Mouse (Mus musculus) hindbrain, embryonic 10.5 days (tissue): ENCODE results near the gene Ctdsp2. TPM values are rescaled to one million over a fixed set of nuclear protein-coding genes. Genes with fewer than 3 reads are reported as not detected.

Source experiments
- DNase-seq: peaks from one replicate; pipeline ENCODE4 v3.0.0-alpha.2; 2017; ENCODE audit warnings: low spot score
- H3K27ac ChIP-seq: fragments of 300-500 bp; sonication (generic); 2 replicates; pipeline ENCODE4 v1.5.1; 2016; ENCODE audit warnings: mild to moderate bottlenecking, moderate library complexity
- H3K27me3 ChIP-seq: fragments of 300-500 bp; sonication (generic); 2 replicates; pipeline ENCODE4 v1.6.1; 2016; ENCODE audit warnings: mild to moderate bottlenecking; ENCODE audit not compliant: poor library complexity, insufficient read depth, severe bottlenecking
- H3K36me3 ChIP-seq: fragments of 300-500 bp; sonication (generic); 2 replicates; pipeline ENCODE4 v1.6.1; 2016; ENCODE audit warnings: mild to moderate bottlenecking, moderate library complexity
- H3K4me1 ChIP-seq: fragments of 300-500 bp; sonication (generic); replicated peaks from 2 replicates; pipeline ENCODE4 v1.6.1; 2016; ENCODE audit warnings: mild to moderate bottlenecking
- H3K4me3 ChIP-seq: fragments of 300-500 bp; sonication (generic); 2 replicates; pipeline ENCODE4 v1.5.1; 2016; ENCODE audit warnings: mild to moderate bottlenecking, moderate library complexity
- H3K9me3 ChIP-seq: fragments of 300-500 bp; sonication (generic); 2 replicates; pipeline ENCODE4 v1.6.1; 2016; ENCODE audit warnings: mild to moderate bottlenecking, moderate library complexity
- WGBS: fragments of 180-500 bp; shearing (Covaris S2); methylation state at CpG from one replicate; pipeline ENCODE4 v1.1.7; 2016; 5-methylcytosine and 5-hydroxymethylcytosine counted together
- polyA plus RNA-seq: library from polyadenylated mRNA; unstranded; fragments of >200 nt; fragmentation: Nextera tagmentation; extraction: Ambion mirVana; gene quantifications from 2 replicates; pipeline ENCODE4 v1.2.1, GENCODE M21; 2016

Gene Ctdsp2
- polyA plus RNA-seq, 1 experiment from 2014 or later = 33.5 TPM

- peak; percentile 87 for DNase-seq
- Histone ChIP-seq H3K9me3 (no peaks in the 10 kb centered on the region), H3K27me3 (peaks cover 37% of the 10 kb centered on the region), H3K27ac (peak overlapping the region; percentile 81), H3K4me1 (peaks cover 41% of the 10 kb centered on the region), H3K36me3 (no peaks in the 10 kb centered on the region), H3K4me3 (peak overlapping the region; percentile 40)
- 10% methylated on average over 13 of the region's 13 CpGs for WGBS
Measured at GRCm38 (mm10) chr10:126972051-126972725, 6.3 kb upstream of the Ctdsp2 start.

- 0 out of 2 replicates have a peak overlapping the region, but pooled peaks have one; percentile 40 for H3K4me3 ChIP-seq
- peak overlapping the region; percentile 81 for H3K27ac ChIP-seq
- DNase-seq = no peak
- no peaks in the 10 kb centered on the region for H3K36me3 ChIP-seq
- peaks cover 37% of the 10 kb centered on the region for H3K27me3 ChIP-seq
- WGBS = 22% methylated on average over 7 of the region's 7 CpGs
- peaks cover 48% of the 10 kb centered on the region for H3K4me1 ChIP-seq
- H3K9me3 ChIP-seq = no peaks in the 10 kb centered on the region
Measured at GRCm38 (mm10) chr10:126972988-126973387, 5.5 kb upstream of the Ctdsp2 start.

- Histone ChIP-seq H3K36me3 (no peaks in the 10 kb centered on the region), H3K9me3 (no peaks in the 10 kb centered on the region), H3K4me3 (no peak overlapping the region), H3K27me3 (peaks cover 37% of the 10 kb centered on the region), H3K4me1 (peaks cover 62% of the 10 kb centered on the region), H3K27ac (0 out of 2 replicates have a peak overlapping the region, but pooled peaks have one; percentile 18)
- 80% methylated on average over 6 of the region's 6 CpGs for WGBS
- no peak for DNase-seq
Measured at GRCm38 (mm10) chr10:126975706-126976105, 2.8 kb upstream of the Ctdsp2 start.

GRCm38 (mm10) chr10:126977076-126977475 lies 1.4 kb upstream of the Ctdsp2 start:
- Histone ChIP-seq H3K9me3 (no peaks in the 10 kb centered on the region), H3K27me3 (peaks cover 32% of the 10 kb centered on the region), H3K4me3 (no peak overlapping the region), H3K36me3 (no peaks in the 10 kb centered on the region), H3K27ac (no peak overlapping the region), H3K4me1 (peaks cover 62% of the 10 kb centered on the region)
- no peak for DNase-seq
- WGBS = 17% methylated on average over 4 of the region's 4 CpGs

- no peaks in the 10 kb centered on the region for H3K36me3 ChIP-seq
- DNase-seq = peak; percentile 52
- peaks cover 13% of the 10 kb centered on the region for H3K27me3 ChIP-seq
- peak overlapping the region; percentile 99 for H3K4me3 ChIP-seq
- H3K27ac ChIP-seq = peak overlapping the region; percentile 99
- peaks cover 69% of the 10 kb centered on the region for H3K4me1 ChIP-seq
- WGBS = under 1% methylated on average over 62 of the region's 62 CpGs
- no peaks in the 10 kb centered on the region for H3K9me3 ChIP-seq
Measured at GRCm38 (mm10) chr10:126979121-126979635, 661 bp downstream of the Ctdsp2 start.

GRCm38 (mm10) chr10:126979636-126980151 lies 1.2 kb downstream of the Ctdsp2 start:
- H3K4me1 ChIP-seq = peaks cover 75% of the 10 kb centered on the region
- peak; percentile 65 for DNase-seq

GRCm38 (mm10) chr10:126980221-126980932 lies 1.9 kb downstream of the Ctdsp2 start:
- peak overlapping the region; percentile 99 for H3K4me3 ChIP-seq
- H3K4me1 ChIP-seq = peaks cover 79% of the 10 kb centered on the region
- H3K9me3 ChIP-seq = no peaks in the 10 kb centered on the region
- DNase-seq = peak; percentile 61
- peaks cover 5% of the 10 kb centered on the region; the same call in 1 of the 2 replicates for H3K36me3 ChIP-seq
- peak overlapping the region; percentile 99 for H3K27ac ChIP-seq
- WGBS = 1% methylated on average over 16 of the region's 16 CpGs
- peaks cover 10% of the 10 kb centered on the region for H3K27me3 ChIP-seq

More at GRCm38 (mm10) chr10:126979636-126980151, 1.2 kb downstream of the Ctdsp2 start:
- WGBS = under 1% methylated on average over 55 of the region's 57 CpGs
- Histone ChIP-seq H3K27ac (peak overlapping the region; percentile 99), H3K9me3 (no peaks in the 10 kb centered on the region), H3K4me3 (peak overlapping the region; percentile 99), H3K36me3 (peaks cover under 1% of the 10 kb centered on the region; the same call in 1 of the 2 replicates), H3K27me3 (peaks cover 13% of the 10 kb centered on the region)

GRCm38 (mm10) chr10:126980933-126981530 lies 2.5 kb downstream of the Ctdsp2 start:
- Histone ChIP-seq H3K27me3 (peaks cover 4% of the 10 kb centered on the region; the same call in 1 of the 2 replicates), H3K36me3 (peaks cover 10% of the 10 kb centered on the region; the same call in 1 of the 2 replicates), H3K4me1 (peaks cover 84% of the 10 kb centered on the region), H3K4me3 (peak overlapping the region; percentile 99), H3K27ac (peak overlapping the region; percentile 99), H3K9me3 (no peaks in the 10 kb centered on the region)
- 7% methylated on average over 11 of the region's 11 CpGs for WGBS
- peak; percentile 45 for DNase-seq

- H3K4me3 ChIP-seq = peak overlapping the region; percentile 99
- peaks cover 88% of the 10 kb centered on the region for H3K4me1 ChIP-seq
- H3K9me3 ChIP-seq = no peaks in the 10 kb centered on the region
- H3K36me3 ChIP-seq = peaks cover 13% of the 10 kb centered on the region; the same call in 1 of the 2 replicates
- H3K27me3 ChIP-seq = no peaks in the 10 kb centered on the region
- 70% methylated on average over 3 of the region's 3 CpGs for WGBS
- no peak overlapping the region for H3K27ac ChIP-seq
- DNase-seq = no peak
Measured at GRCm38 (mm10) chr10:126981746-126982145, 3.2 kb downstream of the Ctdsp2 start.

GRCm38 (mm10) chr10:126983193-126983725 lies 4.7 kb downstream of the Ctdsp2 start:
- WGBS = 62% methylated on average over 14 of the region's 14 CpGs
- no peak overlapping the region for H3K4me3 ChIP-seq
- H3K4me1 ChIP-seq = peaks cover 89% of the 10 kb centered on the region
- H3K36me3 ChIP-seq = peaks cover 15% of the 10 kb centered on the region; the same call in 1 of the 2 replicates
- no peak for DNase-seq
- H3K27me3 ChIP-seq = no peaks in the 10 kb centered on the region
- H3K27ac ChIP-seq = 0 out of 2 replicates have a peak overlapping the region, but pooled peaks have one; percentile 30
- H3K9me3 ChIP-seq = no peaks in the 10 kb centered on the region

- peak overlapping the region; percentile 60 for H3K27ac ChIP-seq
- 52% methylated on average over 5 of the region's 5 CpGs for WGBS
- 0 out of 2 replicates have a peak overlapping the region, but pooled peaks have one; percentile 4 for H3K4me3 ChIP-seq
- no peaks in the 10 kb centered on the region for H3K27me3 ChIP-seq
- H3K4me1 ChIP-seq = peaks cover 92% of the 10 kb centered on the region
- DNase-seq = no peak
- no peaks in the 10 kb centered on the region for H3K9me3 ChIP-seq
- peaks cover 15% of the 10 kb centered on the region; the same call in 1 of the 2 replicates for H3K36me3 ChIP-seq
Measured at GRCm38 (mm10) chr10:126984189-126985004, 5.9 kb downstream of the Ctdsp2 start.
